Mouse (Mus musculus) midbrain, postnatal 0 days (tissue): ENCODE measurements at regions not wholly inside any gene's neighbourhood (a gene's known extent, or its start where the extent isn't known, plus 50 kb on each side); places are given as distances from the start of the nearest gene placed in this dataset.

ENCODE experiments used
- ATAC-seq: fragments of 200-750 bp; cut with Nextera tagmentation; 2 replicates; pipeline ENCODE4 v1.8.0; 2017; ENCODE audit warnings: moderate number of reproducible peaks, mild to moderate bottlenecking, moderate TSS enrichment, moderate library complexity; ENCODE audit not compliant: low FRiP score
- DNase-seq: peaks from one replicate; pipeline ENCODE4 v3.0.0-alpha.2; 2015; ENCODE audit warnings: low spot score
- H3K27ac ChIP-seq: fragments of 300-500 bp; sonication (generic); 2 replicates; pipeline ENCODE4 v1.5.1; 2014; ENCODE audit warnings: low read depth, mild to moderate bottlenecking, low read length, mixed read lengths
- H3K27me3 ChIP-seq: fragments of 300-500 bp; sonication (generic); 2 replicates; pipeline ENCODE4 v1.6.1; 2014; ENCODE audit warnings: low read length, control low read depth, mixed read lengths; ENCODE audit not compliant: insufficient read depth
- H3K36me3 ChIP-seq: fragments of 300-500 bp; sonication (generic); 2 replicates; pipeline ENCODE4 v1.6.1; 2014; ENCODE audit warnings: low read length, control low read depth, mixed read lengths; ENCODE audit not compliant: insufficient read depth
- H3K4me1 ChIP-seq: fragments of 300-500 bp; sonication (generic); 2 replicates; pipeline ENCODE4 v1.6.1; 2014; ENCODE audit warnings: mild to moderate bottlenecking, control low read depth, antibody characterized with exemption, low read length, mixed read lengths; ENCODE audit not compliant: insufficient read depth
- H3K4me2 ChIP-seq: fragments of 300-500 bp; sonication (generic); 2 replicates; pipeline ENCODE4 v1.6.1; 2014; ENCODE audit warnings: low read depth, mild to moderate bottlenecking, low read length, mixed read lengths; ENCODE audit not compliant: poor library complexity, severe bottlenecking
- H3K4me3 ChIP-seq: fragments of 300-500 bp; sonication (generic); 2 replicates; pipeline ENCODE4 v1.5.1; 2014; ENCODE audit warnings: low read depth, mild to moderate bottlenecking, low read length, moderate library complexity
- H3K9ac ChIP-seq: fragments of 300-500 bp; sonication (generic); replicated peaks from 2 replicates; pipeline ENCODE4 v1.6.1; 2014; ENCODE audit warnings: mild to moderate bottlenecking, low read length, moderate library complexity, mixed read lengths; ENCODE audit not compliant: poor library complexity, severe bottlenecking
- H3K9me3 ChIP-seq: fragments of 300-500 bp; sonication (generic); 2 replicates; pipeline ENCODE4 v1.6.1; 2016; ENCODE audit warnings: low read length, control low read depth
- CTCF ChIP-seq: IDR thresholded peaks from 2 replicates; pipeline ENCODE4 v1.5.1; 2016; ENCODE audit warnings: antibody characterized with exemption, mild to moderate bottlenecking

GRCm38 (mm10) chr7:57966216-57966615 lies 456.4 kb upstream of the Gabra5 start:
- ATAC-seq (no peak), DNase-seq (no peak)
- H3K9ac ChIP-seq: no peak overlapping the region
- H3K4me3 ChIP-seq: no peak overlapping the region
- H3K9me3 ChIP-seq: no peaks in the 10 kb centered on the region
- no peaks in the 10 kb centered on the region for H3K4me1 ChIP-seq
- no peak overlapping the region for H3K27ac ChIP-seq
- H3K4me2 ChIP-seq: no peak overlapping the region
- no peaks in the 10 kb centered on the region for H3K36me3 ChIP-seq
- no peak for TF ChIP-seq CTCF
- no peaks in the 10 kb centered on the region for H3K27me3 ChIP-seq

- H3K4me3 ChIP-seq: no peak overlapping the region
- no peaks in the 10 kb centered on the region for H3K9me3 ChIP-seq
- no peak for TF ChIP-seq CTCF
- no peak overlapping the region for H3K4me2 ChIP-seq
- no peak for DNase-seq
- no peaks in the 10 kb centered on the region for H3K4me1 ChIP-seq
- no peaks in the 10 kb centered on the region for H3K27me3 ChIP-seq
- no peak overlapping the region for H3K9ac ChIP-seq
- H3K36me3 ChIP-seq: no peaks in the 10 kb centered on the region
- ATAC-seq: no peak
- no peak overlapping the region for H3K27ac ChIP-seq
Measured at GRCm38 (mm10) chr7:57958871-57959270, 449.0 kb upstream of the Gabra5 start.
